Mouse (Mus musculus): ENCODE measurements around the gene Rhbdl1. TPM values are rescaled to one million over a fixed set of nuclear protein-coding genes. Genes with fewer than 3 reads are reported as not detected.
A peak's percentile ranks its signal among the peaks of the same experiment; 100 is the strongest.

The Rhbdl1 gene
- polyA plus RNA-seq, 1 experiment from 2014 or later, result 57.8 TPM

DNA sequence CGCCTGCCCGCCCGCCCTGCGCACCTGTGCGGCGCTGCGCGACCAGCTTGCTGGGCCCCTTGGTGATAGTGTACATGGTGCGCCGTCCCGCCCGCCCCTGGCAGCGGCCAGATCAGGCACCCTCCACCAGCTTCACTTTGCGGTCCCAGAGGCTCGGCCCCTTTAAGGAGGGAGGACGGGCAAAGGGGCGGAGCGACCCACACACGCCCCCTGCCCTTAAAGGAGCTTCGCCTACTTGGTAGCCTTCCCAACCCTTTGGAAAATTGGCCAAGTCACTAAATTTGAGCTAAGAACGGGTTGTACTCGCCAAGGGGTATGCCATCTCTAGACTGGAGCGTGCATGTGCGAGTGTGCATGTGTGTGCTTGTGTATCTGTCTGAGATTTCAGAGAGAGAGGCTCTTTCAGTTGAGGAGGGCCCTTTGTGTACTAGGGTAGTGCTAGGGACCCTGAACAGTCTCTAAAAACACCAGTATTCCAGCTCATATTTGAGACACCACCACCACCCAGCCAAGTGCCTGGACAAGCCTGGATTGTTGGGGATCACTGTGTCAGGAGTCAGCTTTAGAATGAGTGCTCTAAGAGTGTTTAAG, 31.6 kb upstream of the Rhbdl1 start, which contains the start of gene Mcrip2:
Gene Mcrip2, minus strand, starts transcription at position 164 of the 591 bp plus-strand sequence.
- Histone ChIP-seq H3K27ac (peak within 1 kb of the TSS; percentile 69), H3K4me3 (peak within 1 kb of the TSS; percentile 79), H3K4me2 (peak within 1 kb of the TSS; percentile 98), H3K9ac (peak within 1 kb of the TSS; percentile 67), H3K9me3 (no peaks in the 10 kb centered on the region), H3K27me3 (replicated peaks) (no peaks in the 10 kb centered on the region), H3K4me1 (peaks cover 15% of the 10 kb centered on the region), H3K36me3 (replicated peaks) (no peaks in the 10 kb centered on the region)
- ATAC-seq (replicated peaks), result peak; percentile 83
- WGBS, result under 1% methylated on average over 24 of the region's 24 CpGs

- WGBS, result 1% methylated on average over 42 of the region's 42 CpGs
- ATAC-seq (replicated peaks), result peak; percentile 64
- H3K9ac ChIP-seq, result peak overlapping the region; percentile 67
Measured at GRCm38 (mm10) chr17:25867836-25868600, 30.9 kb upstream of the Rhbdl1 start.

DNA sequence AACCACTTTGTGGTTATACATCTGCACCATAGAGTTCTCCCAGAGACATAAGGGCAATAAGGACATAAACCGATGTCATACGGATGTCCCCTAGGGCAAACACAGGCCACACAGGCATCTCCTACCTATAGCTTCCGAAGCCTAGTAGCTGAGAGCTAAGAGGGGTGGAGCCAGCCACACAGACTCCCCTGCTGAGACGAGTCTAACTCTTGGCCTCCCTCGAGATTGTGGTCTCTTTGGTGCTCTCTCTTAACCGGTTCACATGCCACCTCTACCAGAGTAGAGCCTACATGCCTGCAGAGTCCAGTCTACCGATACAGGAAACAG, 30.4 kb upstream of the Rhbdl1 start:
- WGBS, result 20% methylated on average over 7 of the region's 7 CpGs
- peak overlapping the region; percentile 98 for H3K4me2 ChIP-seq
- peaks cover 15% of the 10 kb centered on the region for H3K4me1 ChIP-seq
- H3K27ac ChIP-seq, result no peak overlapping the region
- peak overlapping the region; percentile 79 for H3K4me3 ChIP-seq
- H3K9me3 ChIP-seq, result no peaks in the 10 kb centered on the region
- H3K9ac ChIP-seq, result no peak overlapping the region; the same call in 1 of the 2 replicates
- H3K27me3 ChIP-seq (replicated peaks), result no peaks in the 10 kb centered on the region
- no peaks in the 10 kb centered on the region for H3K36me3 ChIP-seq (replicated peaks)
- no peak for ATAC-seq (replicated peaks)

More at GRCm38 (mm10) chr17:25867836-25868600, 30.9 kb upstream of the Rhbdl1 start:
- Histone ChIP-seq H3K27me3 (replicated peaks) (no peaks in the 10 kb centered on the region), H3K4me1 (peaks cover 15% of the 10 kb centered on the region), H3K4me3 (peak overlapping the region; percentile 79), H3K27ac (peak overlapping the region; percentile 69; the same call in 1 of the 2 replicates), H3K36me3 (replicated peaks) (no peaks in the 10 kb centered on the region), H3K9me3 (no peaks in the 10 kb centered on the region), H3K4me2 (peak overlapping the region; percentile 98)

GRCm38 (mm10) chr17:25866172-25866571, 29.1 kb upstream of the Rhbdl1 start:
- Histone ChIP-seq H3K9me3 (no peaks in the 10 kb centered on the region), H3K27me3 (replicated peaks) (no peaks in the 10 kb centered on the region), H3K9ac (no peak overlapping the region), H3K4me1 (peaks cover 22% of the 10 kb centered on the region), H3K4me3 (no peak overlapping the region), H3K36me3 (replicated peaks) (no peaks in the 10 kb centered on the region), H3K27ac (no peak overlapping the region), H3K4me2 (no peak overlapping the region)
- WGBS, result 95% methylated on average over 3 of the region's 3 CpGs
- ATAC-seq (replicated peaks), result no peak

DNA sequence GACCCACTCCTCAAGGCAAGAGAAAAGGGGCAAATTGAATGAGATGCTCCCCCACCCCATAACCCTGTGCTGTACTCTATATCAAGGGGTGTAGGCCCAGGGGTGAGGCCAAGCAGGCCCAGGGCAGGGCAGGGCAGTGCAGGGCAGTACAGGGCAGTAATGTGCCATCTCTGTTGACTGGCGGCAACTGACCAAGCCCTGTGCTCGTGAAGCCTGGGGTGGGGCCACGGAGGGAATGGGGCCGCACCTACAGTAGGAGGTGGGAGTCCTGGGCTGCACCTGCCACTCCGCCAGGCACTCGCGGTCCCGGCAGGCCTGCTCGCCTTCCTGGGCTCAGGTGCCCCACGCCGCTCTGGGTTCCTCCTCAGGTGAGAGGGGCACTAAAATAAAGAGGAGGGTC, 28.2 kb upstream of the Rhbdl1 start:
- no peak for ATAC-seq (replicated peaks)
- Histone ChIP-seq H3K9me3 (no peaks in the 10 kb centered on the region), H3K9ac (no peak overlapping the region), H3K4me2 (no peak overlapping the region), H3K27me3 (replicated peaks) (no peaks in the 10 kb centered on the region), H3K36me3 (replicated peaks) (no peaks in the 10 kb centered on the region), H3K27ac (no peak overlapping the region), H3K4me3 (no peak overlapping the region), H3K4me1 (peaks cover 30% of the 10 kb centered on the region)
- WGBS, result 91% methylated on average over 11 of the region's 11 CpGs

DNA sequence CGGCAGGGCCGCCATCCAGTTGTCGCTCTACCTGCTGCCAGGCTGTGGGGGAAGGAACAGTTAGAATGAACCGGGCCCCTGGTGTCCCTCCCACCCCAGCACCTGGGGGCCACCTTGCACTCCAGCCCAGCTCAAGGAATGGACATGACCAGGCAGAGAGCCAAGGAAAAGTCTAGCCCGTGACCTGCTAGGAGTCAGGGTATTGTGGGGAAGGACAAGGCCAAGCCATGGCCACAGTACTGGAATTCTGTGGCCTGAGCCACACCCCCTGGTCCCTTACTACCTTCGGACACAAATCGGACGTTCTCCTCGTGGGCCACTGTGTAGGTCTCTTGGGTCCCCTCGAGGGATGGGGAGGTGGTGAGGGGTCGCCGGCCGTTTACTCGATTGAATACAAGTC, 27.2 kb upstream of the Rhbdl1 start:
- 89% methylated on average over 14 of the region's 14 CpGs for WGBS
- no peak overlapping the region for H3K9ac ChIP-seq
- H3K4me1 ChIP-seq, result peaks cover 32% of the 10 kb centered on the region
- H3K27me3 ChIP-seq (replicated peaks), result no peaks in the 10 kb centered on the region
- ATAC-seq (replicated peaks), result no peak
- H3K4me3 ChIP-seq, result no peak overlapping the region
- H3K9me3 ChIP-seq, result no peaks in the 10 kb centered on the region
- H3K27ac ChIP-seq, result no peak overlapping the region
- H3K4me2 ChIP-seq, result no peak overlapping the region
- H3K36me3 ChIP-seq (replicated peaks), result no peaks in the 10 kb centered on the region

DNA sequence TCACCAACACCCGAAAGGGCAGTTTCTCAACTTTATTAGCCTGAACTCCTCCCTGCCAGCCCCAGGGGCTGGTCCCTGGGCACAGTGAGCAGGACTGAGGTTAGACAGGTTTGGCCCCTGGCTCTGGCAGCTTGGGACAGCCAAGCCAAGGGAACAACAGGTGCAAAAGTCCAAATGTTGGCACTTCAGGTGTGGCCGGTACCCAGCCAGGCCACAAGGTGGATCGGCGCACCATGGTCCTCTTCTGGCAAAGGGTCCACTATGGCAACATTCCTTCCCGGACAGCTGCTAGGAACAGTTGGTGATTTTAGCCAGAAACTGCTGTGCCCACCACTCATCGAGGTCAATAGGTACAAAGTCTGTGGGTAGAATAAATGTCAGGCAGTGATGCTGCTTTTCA, 26.6 kb upstream of the Rhbdl1 start:
- H3K36me3 ChIP-seq (replicated peaks), result no peaks in the 10 kb centered on the region
- peaks cover 28% of the 10 kb centered on the region for H3K4me1 ChIP-seq
- H3K9ac ChIP-seq, result no peak overlapping the region
- H3K4me3 ChIP-seq, result no peak overlapping the region
- 87% methylated on average over 6 of the region's 6 CpGs for WGBS
- H3K27me3 ChIP-seq (replicated peaks), result no peaks in the 10 kb centered on the region
- no peak overlapping the region for H3K27ac ChIP-seq
- no peak for ATAC-seq (replicated peaks)
- H3K4me2 ChIP-seq, result no peak overlapping the region
- H3K9me3 ChIP-seq, result no peaks in the 10 kb centered on the region

GRCm38 (mm10) chr17:25861704-25862612, 24.9 kb upstream of the Rhbdl1 start:
- Histone ChIP-seq H3K9ac (peak overlapping the region; percentile 75), H3K4me1 (peaks cover 18% of the 10 kb centered on the region), H3K4me2 (peak overlapping the region; percentile 78), H3K36me3 (replicated peaks) (no peaks in the 10 kb centered on the region), H3K4me3 (peak overlapping the region; percentile 63), H3K27ac (peak overlapping the region; percentile 83), H3K27me3 (replicated peaks) (no peaks in the 10 kb centered on the region), H3K9me3 (no peaks in the 10 kb centered on the region)
- peak; percentile 43 for ATAC-seq (replicated peaks)
- 8% methylated on average over 6 of the region's 6 CpGs for WGBS

GRCm38 (mm10) chr17:25860832-25861703, 24.0 kb upstream of the Rhbdl1 start, which contains the start of gene Wdr90:
Wdr90 (minus strand) TSS chr17:25861501.
- H3K9ac ChIP-seq, result peak within 1 kb of the TSS; percentile 75
- peak within 1 kb of the TSS; percentile 83 for H3K27ac ChIP-seq
- H3K36me3 ChIP-seq (replicated peaks), result no peaks in the 10 kb centered on the region
- peak within 1 kb of the TSS; percentile 78 for H3K4me2 ChIP-seq
- H3K27me3 ChIP-seq (replicated peaks), result no peaks in the 10 kb centered on the region
- H3K9me3 ChIP-seq, result no peaks in the 10 kb centered on the region
- peak within 1 kb of the TSS; percentile 63 for H3K4me3 ChIP-seq
- peak; percentile 95 for ATAC-seq (replicated peaks)
- WGBS, result 3% methylated on average over 65 of the region's 65 CpGs
- peaks cover 18% of the 10 kb centered on the region for H3K4me1 ChIP-seq

GRCm38 (mm10) chr17:25860229-25860628, 23.1 kb upstream of the Rhbdl1 start:
- Histone ChIP-seq H3K4me2 (peak overlapping the region; percentile 78), H3K4me3 (0 out of 2 replicates have a peak overlapping the region, but pooled peaks have one; percentile 63), H3K27me3 (replicated peaks) (no peaks in the 10 kb centered on the region), H3K9ac (no peak overlapping the region), H3K27ac (no peak overlapping the region), H3K9me3 (no peaks in the 10 kb centered on the region), H3K36me3 (replicated peaks) (no peaks in the 10 kb centered on the region), H3K4me1 (peaks cover 18% of the 10 kb centered on the region)
- 92% methylated on average over 6 of the region's 6 CpGs for WGBS
- ATAC-seq (replicated peaks), result no peak

- H3K9me3 ChIP-seq, result no peaks in the 10 kb centered on the region
- peaks cover 18% of the 10 kb centered on the region for H3K4me1 ChIP-seq
- H3K4me3 ChIP-seq, result peak within 1 kb of the TSS; percentile 87
- H3K36me3 ChIP-seq (replicated peaks), result peaks cover 26% of the 10 kb centered on the region
- peak within 1 kb of the TSS; percentile 90 for H3K4me2 ChIP-seq
- WGBS, result 2% methylated on average over 21 of the region's 21 CpGs
- ATAC-seq (replicated peaks), result peak; percentile 94
- peak within 1 kb of the TSS; percentile 80 for H3K9ac ChIP-seq
- H3K27ac ChIP-seq, result peak within 1 kb of the TSS; percentile 74
- no peaks in the 10 kb centered on the region for H3K27me3 ChIP-seq (replicated peaks)
Measured at GRCm38 (mm10) chr17:25844396-25844901, 7.4 kb upstream of the Rhbdl1 start, which contains the start of gene Rhot2. Rhot2 (minus strand) TSS chr17:25844851.
